Mouse (Mus musculus) hindbrain, embryonic 10.5 days (tissue): ENCODE results near the gene Ccdc12. TPM values are rescaled to one million over a fixed set of nuclear protein-coding genes. Genes with fewer than 3 reads are reported as not detected.

Experiments
- DNase-seq: peaks from one replicate; pipeline ENCODE4 v3.0.0-alpha.2; 2017; ENCODE audit warnings: low spot score
- H3K27ac ChIP-seq: fragments of 300-500 bp; sonication (generic); 2 replicates; pipeline ENCODE4 v1.5.1; 2016; ENCODE audit warnings: mild to moderate bottlenecking, moderate library complexity
- H3K27me3 ChIP-seq: fragments of 300-500 bp; sonication (generic); 2 replicates; pipeline ENCODE4 v1.6.1; 2016; ENCODE audit warnings: mild to moderate bottlenecking; ENCODE audit not compliant: poor library complexity, insufficient read depth, severe bottlenecking
- H3K36me3 ChIP-seq: fragments of 300-500 bp; sonication (generic); 2 replicates; pipeline ENCODE4 v1.6.1; 2016; ENCODE audit warnings: mild to moderate bottlenecking, moderate library complexity
- H3K4me1 ChIP-seq: fragments of 300-500 bp; sonication (generic); replicated peaks from 2 replicates; pipeline ENCODE4 v1.6.1; 2016; ENCODE audit warnings: mild to moderate bottlenecking
- H3K4me3 ChIP-seq: fragments of 300-500 bp; sonication (generic); 2 replicates; pipeline ENCODE4 v1.5.1; 2016; ENCODE audit warnings: mild to moderate bottlenecking, moderate library complexity
- H3K9me3 ChIP-seq: fragments of 300-500 bp; sonication (generic); 2 replicates; pipeline ENCODE4 v1.6.1; 2016; ENCODE audit warnings: mild to moderate bottlenecking, moderate library complexity
- WGBS: fragments of 180-500 bp; shearing (Covaris S2); methylation state at CpG from one replicate; pipeline ENCODE4 v1.1.7; 2016; 5-methylcytosine and 5-hydroxymethylcytosine counted together
- polyA plus RNA-seq: library from polyadenylated mRNA; unstranded; fragments of >200 nt; fragmentation: Nextera tagmentation; extraction: Ambion mirVana; gene quantifications from 2 replicates; pipeline ENCODE4 v1.2.1, GENCODE M21; 2016

Ccdc12 gene
- polyA plus RNA-seq, 1 experiment from 2014 or later: 180 TPM

DNA sequence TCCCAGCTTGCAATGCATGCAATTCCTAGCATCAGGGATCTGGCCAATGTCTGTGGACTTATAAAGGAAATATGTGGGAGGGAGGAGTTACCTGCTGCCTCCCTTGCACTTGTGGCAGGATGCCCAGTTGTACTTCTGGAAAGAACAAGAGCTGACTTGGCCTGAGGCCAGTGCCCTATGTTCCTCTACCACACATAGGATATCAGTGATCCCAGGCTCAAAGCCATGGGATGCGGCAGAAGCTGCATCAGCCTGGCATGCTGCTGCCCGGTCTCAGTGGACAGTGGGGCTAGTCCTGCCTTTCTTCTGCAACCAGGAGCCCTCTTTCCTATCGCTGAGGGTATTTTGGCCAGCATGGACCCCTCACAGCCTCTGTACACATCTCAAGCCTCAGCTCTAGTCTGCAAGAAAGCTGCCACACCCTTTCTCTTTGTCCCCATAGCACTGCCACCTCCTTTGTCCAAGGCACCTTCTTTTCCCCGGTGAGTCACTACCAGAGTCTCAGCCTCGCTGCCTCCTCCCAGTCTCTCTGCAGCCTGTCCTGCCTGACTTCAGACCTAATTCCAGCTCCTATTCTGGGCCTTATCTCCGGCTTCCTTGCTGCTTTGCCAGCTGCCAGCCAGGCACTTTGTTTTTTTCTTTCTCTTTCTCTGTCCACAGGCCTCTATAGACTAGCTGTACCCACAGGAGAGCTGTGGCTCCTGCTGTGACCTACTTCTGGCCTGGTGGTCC is 28.0 kb downstream of the Ccdc12 start:
- no peaks in the 10 kb centered on the region for H3K9me3 ChIP-seq
- peak overlapping the region; percentile 65 for H3K27ac ChIP-seq
- DNase-seq: no peak

DNA sequence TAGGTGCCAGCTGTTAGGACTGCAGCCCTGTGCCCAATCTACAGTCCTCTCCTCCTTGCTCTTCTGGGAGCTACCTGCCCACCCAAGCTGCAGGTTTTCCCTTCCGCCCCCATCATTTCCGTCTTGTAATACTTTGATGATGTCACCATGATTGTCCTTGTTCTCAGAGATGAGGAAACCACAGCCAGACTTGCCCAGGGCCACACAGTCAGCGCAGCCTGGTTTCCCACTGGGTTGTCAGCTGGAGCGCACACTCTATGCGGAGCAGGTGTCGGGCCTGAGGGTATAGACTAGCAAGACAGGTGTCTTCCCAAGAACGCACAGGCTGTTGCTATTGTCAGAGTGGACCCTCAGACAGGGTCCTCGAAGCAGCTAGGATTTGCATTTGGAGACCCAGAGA is 28.9 kb downstream of the Ccdc12 start:
- Histone ChIP-seq H3K27me3 (no peaks in the 10 kb centered on the region), H3K4me1 (peaks cover 62% of the 10 kb centered on the region), H3K9me3 (no peaks in the 10 kb centered on the region), H3K36me3 (0 out of 2 replicates have a peak, but pooled peaks cover 4% of the 10 kb centered on the region), H3K4me3 (no peak overlapping the region), H3K27ac (peak overlapping the region; percentile 64)
- 89% methylated on average over 8 of the region's 8 CpGs for WGBS
- no peak for DNase-seq

More for the DNA sequence above, 28.0 kb downstream of the Ccdc12 start:
- Histone ChIP-seq H3K4me3 (no peak overlapping the region), H3K27me3 (no peaks in the 10 kb centered on the region), H3K4me1 (peaks cover 62% of the 10 kb centered on the region), H3K36me3 (peaks cover 8% of the 10 kb centered on the region; the same call in 1 of the 2 replicates)
- 76% methylated on average over 6 of the region's 6 CpGs for WGBS

GRCm38 (mm10) chr9:110685591-110685990 is 29.3 kb downstream of the Ccdc12 start:
- DNase-seq: no peak
- no peak overlapping the region for H3K4me3 ChIP-seq
- peak overlapping the region; percentile 64 for H3K27ac ChIP-seq
- 85% methylated on average over 5 of the region's 5 CpGs for WGBS
- H3K27me3 ChIP-seq: no peaks in the 10 kb centered on the region
- H3K4me1 ChIP-seq: peaks cover 62% of the 10 kb centered on the region
- H3K9me3 ChIP-seq: no peaks in the 10 kb centered on the region
- H3K36me3 ChIP-seq: 0 out of 2 replicates have a peak, but pooled peaks cover 3% of the 10 kb centered on the region

GRCm38 (mm10) chr9:110686472-110686871 is 30.2 kb downstream of the Ccdc12 start:
- WGBS: 45% methylated on average over 3 of the region's 3 CpGs

GRCm38 (mm10) chr9:110687061-110687460 is 30.8 kb downstream of the Ccdc12 start:
- Histone ChIP-seq H3K4me1 (peaks cover 50% of the 10 kb centered on the region), H3K36me3 (no peaks in the 10 kb centered on the region), H3K27ac (no peak overlapping the region), H3K9me3 (no peaks in the 10 kb centered on the region), H3K4me3 (no peak overlapping the region), H3K27me3 (no peaks in the 10 kb centered on the region)
- WGBS: 63% methylated on average over 5 of the region's 5 CpGs
- DNase-seq: no peak

More at GRCm38 (mm10) chr9:110686472-110686871, 30.2 kb downstream of the Ccdc12 start:
- no peak overlapping the region for H3K27ac ChIP-seq
- no peaks in the 10 kb centered on the region for H3K36me3 ChIP-seq
- H3K9me3 ChIP-seq: no peaks in the 10 kb centered on the region
- DNase-seq: no peak
- H3K4me3 ChIP-seq: no peak overlapping the region
- H3K4me1 ChIP-seq: peaks cover 56% of the 10 kb centered on the region
- H3K27me3 ChIP-seq: no peaks in the 10 kb centered on the region

- Histone ChIP-seq H3K4me3 (no peak overlapping the region), H3K9me3 (no peaks in the 10 kb centered on the region), H3K4me1 (peaks cover 44% of the 10 kb centered on the region), H3K36me3 (peaks cover 5% of the 10 kb centered on the region), H3K27me3 (no peaks in the 10 kb centered on the region), H3K27ac (no peak overlapping the region)
- 94% methylated on average over 2 of the region's 2 CpGs for WGBS
- no peak for DNase-seq
These were observed 31.5 kb downstream of the Ccdc12 start for GRCm38 (mm10) chr9:110687846-110688245.

DNA sequence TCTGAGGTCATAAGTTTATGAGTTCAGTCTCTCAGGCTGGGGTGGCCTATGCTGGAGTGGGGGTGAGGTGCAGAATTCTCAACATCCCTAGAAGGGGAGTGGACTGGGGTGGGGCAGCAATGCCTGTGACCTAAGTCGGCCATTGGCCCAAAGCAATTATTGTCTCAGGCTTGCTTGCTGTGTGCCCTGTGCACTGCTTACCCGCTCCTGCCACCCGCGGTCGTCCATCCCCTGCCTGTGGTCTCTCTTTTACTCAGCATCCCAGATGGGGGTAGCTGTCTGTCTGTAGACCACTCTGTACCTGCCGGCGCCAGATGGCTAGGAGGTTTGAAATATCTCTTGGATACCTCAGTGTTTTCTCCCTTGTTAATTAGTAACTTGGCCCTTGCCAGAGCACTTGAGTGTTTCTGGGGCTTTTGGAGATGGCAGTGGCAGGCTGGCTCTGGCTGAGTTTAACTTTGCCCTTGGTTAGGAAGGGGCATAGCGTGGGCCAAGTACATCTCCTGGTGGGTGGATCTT is 33.0 kb downstream of the Ccdc12 start:
- H3K4me1 ChIP-seq: peaks cover 32% of the 10 kb centered on the region
- 89% methylated on average over 8 of the region's 8 CpGs for WGBS

DNA sequence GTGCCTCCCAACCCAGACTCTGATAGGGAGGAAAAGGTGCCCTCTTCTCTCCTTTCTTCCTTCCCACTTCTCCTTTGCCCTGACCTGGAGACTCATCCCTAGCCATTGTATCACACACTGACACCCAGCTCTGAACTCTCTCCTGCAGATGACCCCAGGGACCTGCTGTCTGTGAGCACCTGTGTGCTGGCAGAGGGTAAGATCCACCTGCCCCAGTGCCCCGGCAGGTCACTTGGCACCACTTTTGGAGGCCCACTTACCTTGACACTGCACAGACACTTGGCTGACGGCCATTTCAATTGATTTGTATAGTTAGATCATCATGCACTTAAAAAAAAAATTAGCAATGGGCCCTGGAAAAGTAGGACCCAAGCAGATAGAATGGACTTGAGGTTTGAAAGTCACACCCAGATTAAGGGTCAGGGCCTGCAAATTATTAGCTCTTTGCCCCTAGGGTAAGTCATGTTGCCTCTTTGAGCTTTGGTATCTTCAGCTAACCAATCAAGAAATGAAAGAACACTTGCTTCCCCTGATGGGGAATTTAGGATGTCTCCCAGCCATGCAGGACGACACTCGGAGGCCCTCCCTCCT is 39.0 kb downstream of the Ccdc12 start:
- WGBS: 90% methylated on average over 4 of the region's 4 CpGs
- Histone ChIP-seq H3K9me3 (no peaks in the 10 kb centered on the region), H3K27ac (no peak overlapping the region), H3K4me3 (no peak overlapping the region), H3K36me3 (peaks cover 59% of the 10 kb centered on the region), H3K27me3 (no peaks in the 10 kb centered on the region), H3K4me1 (no peaks in the 10 kb centered on the region)
- DNase-seq: no peak

More for the DNA sequence above, 33.0 kb downstream of the Ccdc12 start:
- DNase-seq: no peak
- Histone ChIP-seq H3K27me3 (no peaks in the 10 kb centered on the region), H3K4me3 (no peak overlapping the region), H3K27ac (no peak overlapping the region), H3K9me3 (no peaks in the 10 kb centered on the region), H3K36me3 (peaks cover 19% of the 10 kb centered on the region)

GRCm38 (mm10) chr9:110696427-110696826 is 40.1 kb downstream of the Ccdc12 start:
- Histone ChIP-seq H3K36me3 (peaks cover 71% of the 10 kb centered on the region), H3K4me3 (no peak overlapping the region), H3K9me3 (no peaks in the 10 kb centered on the region), H3K27me3 (no peaks in the 10 kb centered on the region), H3K27ac (no peak overlapping the region), H3K4me1 (no peaks in the 10 kb centered on the region)
- DNase-seq: no peak
- whole genome bisulfite sequencing: 93% methylated on average over 5 of the region's 5 CpGs

- Histone ChIP-seq H3K36me3 (peaks cover 74% of the 10 kb centered on the region), H3K27ac (no peak overlapping the region), H3K27me3 (no peaks in the 10 kb centered on the region), H3K4me1 (no peaks in the 10 kb centered on the region), H3K9me3 (no peaks in the 10 kb centered on the region), H3K4me3 (no peak overlapping the region)
- 88% methylated on average over 3 of the region's 3 CpGs for WGBS
- DNase-seq: no peak
These were observed 41.2 kb downstream of the Ccdc12 start for GRCm38 (mm10) chr9:110697465-110697864.

DNA sequence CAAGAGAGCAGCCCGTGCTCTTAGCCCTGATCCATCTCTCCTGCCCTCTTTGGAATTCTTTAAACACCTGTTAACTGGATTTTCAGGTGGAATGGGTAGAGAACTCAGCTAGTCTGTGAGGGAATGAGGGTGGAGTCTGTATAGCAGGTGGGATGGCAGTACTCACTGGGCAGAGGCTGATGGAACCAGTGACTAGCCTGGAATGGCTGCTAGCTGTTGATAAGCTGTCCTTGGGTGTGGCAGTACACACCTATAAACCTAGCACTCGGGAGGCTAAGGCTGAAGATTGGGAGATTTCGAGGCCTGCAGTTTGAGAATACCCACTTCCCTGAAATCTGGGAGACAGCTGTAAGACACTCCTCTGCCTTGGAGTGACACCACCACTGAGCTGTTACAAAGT is 43.3 kb downstream of the Ccdc12 start:
- H3K4me1 ChIP-seq: no peaks in the 10 kb centered on the region
- H3K36me3 ChIP-seq: peaks cover 72% of the 10 kb centered on the region
- H3K27ac ChIP-seq: no peak overlapping the region
- no peaks in the 10 kb centered on the region for H3K27me3 ChIP-seq
- DNase-seq: no peak
- H3K4me3 ChIP-seq: no peak overlapping the region
- no peaks in the 10 kb centered on the region for H3K9me3 ChIP-seq
- WGBS: 91% methylated on average over 3 of the region's 3 CpGs

DNA sequence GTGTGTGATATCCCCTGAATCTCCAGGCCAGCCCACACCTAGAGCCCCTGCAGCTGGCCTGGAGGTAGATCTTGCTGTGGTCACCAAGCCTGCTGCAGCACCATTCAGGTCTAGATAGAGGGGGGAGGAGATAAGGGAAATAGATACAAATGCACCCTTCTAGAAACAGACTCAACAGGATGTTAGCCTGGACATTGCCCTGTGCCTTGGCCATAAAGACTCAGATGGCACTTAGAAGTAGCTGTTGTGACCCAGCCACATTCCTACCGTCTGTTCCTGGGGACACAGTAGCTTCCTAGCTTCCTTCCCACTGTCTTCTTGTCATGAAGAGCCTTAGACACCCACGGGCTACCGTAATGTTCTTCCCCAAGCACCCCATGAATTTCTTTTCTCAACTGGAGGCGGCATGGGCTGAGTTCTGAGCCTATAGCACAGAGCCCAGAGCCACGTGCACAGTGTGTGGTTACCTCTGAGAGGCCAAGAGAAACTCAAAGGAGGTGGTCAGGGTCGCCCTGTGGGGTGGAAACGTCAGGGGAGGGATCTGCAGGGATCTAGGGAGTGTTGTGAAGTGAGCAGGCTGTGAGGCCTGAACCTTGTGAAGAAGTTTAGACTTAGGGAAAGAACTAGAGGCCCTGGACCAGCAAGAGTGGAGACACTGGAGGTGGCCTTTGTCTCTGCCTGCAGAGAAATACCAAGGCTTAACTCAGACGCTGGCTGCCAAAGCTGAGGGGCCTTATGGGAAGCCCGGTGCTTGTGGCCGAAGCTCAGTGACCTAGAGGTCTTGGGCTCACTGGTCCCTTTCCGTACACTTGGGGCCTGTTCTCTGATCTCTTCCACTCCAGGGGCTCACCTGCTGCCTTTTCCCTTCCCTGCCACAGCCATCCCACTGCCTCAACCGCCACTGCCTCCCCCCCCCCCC is 45.1 kb downstream of the Ccdc12 start:
- H3K27ac ChIP-seq: no peak overlapping the region
- H3K9me3 ChIP-seq: no peaks in the 10 kb centered on the region
- H3K36me3 ChIP-seq: peaks cover 58% of the 10 kb centered on the region
- WGBS: 76% methylated on average over 11 of the region's 12 CpGs
- no peaks in the 10 kb centered on the region for H3K4me1 ChIP-seq
- H3K27me3 ChIP-seq: no peaks in the 10 kb centered on the region
- DNase-seq: no peak
- H3K4me3 ChIP-seq: no peak overlapping the region
